Mouse (Mus musculus) intestine, embryonic 16.5 days (tissue): Measurements from ENCODE around the gene Mreg. TPM values are rescaled to one million over a fixed set of nuclear protein-coding genes. Genes with fewer than 3 reads are reported as not detected.
A peak's percentile ranks its signal among the peaks of the same experiment; 100 is the strongest.
"Not testable (repeated sequence)": the region's sequence is repeated elsewhere in the genome, so short reads cannot be mapped to it uniquely, and the experiment has no call there.

Experiments used
- ATAC-seq: fragments of 200-750 bp; cut with Nextera tagmentation; 2 replicates; pipeline ENCODE4 v1.8.0; 2017; ENCODE audit warnings: moderate TSS enrichment, moderate library complexity
- H3K27ac ChIP-seq: fragments of 300-500 bp; sonication (generic); 2 replicates; pipeline ENCODE4 v1.5.1; 2014; ENCODE audit warnings: mild to moderate bottlenecking, low read length
- H3K27me3 ChIP-seq: fragments of 300-500 bp; sonication (generic); replicated peaks from 2 replicates; pipeline ENCODE4 v1.6.1; 2014; ENCODE audit warnings: low read length, control low read depth, mixed read lengths; ENCODE audit not compliant: control insufficient read depth, insufficient read depth
- H3K36me3 ChIP-seq: fragments of 300-500 bp; sonication (generic); 2 replicates; pipeline ENCODE4 v1.6.1; 2014; ENCODE audit warnings: low read length, control low read depth; ENCODE audit not compliant: control insufficient read depth, insufficient read depth
- H3K4me1 ChIP-seq: fragments of 300-500 bp; sonication (generic); 2 replicates; pipeline ENCODE4 v1.6.1; 2014; ENCODE audit warnings: low read length, control low read depth, mixed read lengths; ENCODE audit not compliant: control insufficient read depth, insufficient read depth
- H3K4me2 ChIP-seq: fragments of 300-500 bp; sonication (generic); 2 replicates; pipeline ENCODE4 v1.6.1; 2014; ENCODE audit warnings: low read depth, low read length, control low read depth
- H3K4me3 ChIP-seq: fragments of 300-500 bp; sonication (generic); 2 replicates; pipeline ENCODE4 v1.5.1; 2014; ENCODE audit warnings: mild to moderate bottlenecking, low read length
- H3K9ac ChIP-seq: fragments of 300-500 bp; sonication (generic); 2 replicates; pipeline ENCODE4 v1.6.1; 2014; ENCODE audit warnings: low read depth, low read length
- H3K9me3 ChIP-seq: fragments of 300-500 bp; sonication (generic); 2 replicates; pipeline ENCODE4 v1.6.1; 2016; ENCODE audit warnings: low read length, control low read depth; ENCODE audit not compliant: control insufficient read depth
- WGBS: fragments of 180-500 bp; shearing (Covaris S2); extraction: QIAGEN DNeasy Blood & Tissue Kit; methylation state at CpG from one replicate; pipeline ENCODE4 v1.1.7; 2014; 5-methylcytosine and 5-hydroxymethylcytosine counted together
- polyA plus RNA-seq: library from polyadenylated mRNA; unstranded; fragments of >200 nt; fragmentation: Nextera tagmentation; extraction: Ambion mirVana; gene quantifications from 2 replicates; pipeline ENCODE4 v1.2.1, GENCODE M21; 2015

The Mreg gene
- polyA plus RNA-seq, 1 experiment from 2014 or later, result 7.5 TPM

DNA sequence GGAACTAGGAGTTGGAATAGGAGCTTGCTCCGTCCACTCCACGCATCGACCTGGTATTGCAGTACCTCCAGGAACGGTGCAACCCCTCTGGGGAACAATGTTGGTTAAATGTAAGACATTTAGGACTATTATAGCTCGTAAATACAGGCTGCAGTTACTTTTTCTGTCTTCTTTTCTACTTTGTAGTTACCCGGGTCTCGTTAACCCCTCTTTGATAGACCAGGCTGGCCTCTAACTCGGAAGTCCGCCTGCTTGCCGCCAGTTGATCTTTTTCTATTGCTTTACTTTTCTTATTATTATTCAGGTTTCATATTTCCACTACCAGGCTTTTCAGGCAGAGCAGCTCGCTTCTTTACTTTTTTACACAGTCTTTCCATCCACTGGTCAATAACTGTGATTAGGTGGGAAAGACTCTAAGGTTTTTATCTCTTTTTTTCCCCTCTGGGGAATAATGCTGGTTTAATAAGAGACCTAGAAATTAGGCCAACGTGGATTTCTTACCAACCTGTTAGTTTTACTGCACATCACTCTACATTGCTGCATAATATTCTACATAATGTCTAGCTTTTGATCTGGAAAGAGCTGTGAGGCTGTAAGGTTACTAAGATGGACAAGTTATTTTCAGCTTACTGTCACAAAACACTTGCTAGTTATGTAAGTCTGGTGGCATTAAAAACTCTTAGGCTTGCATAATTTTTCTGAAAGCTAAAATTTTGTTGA is 32.4 kb upstream of the Mreg start:
- ATAC-seq, result no peak; the same call in 1 of the 2 replicates
- Histone ChIP-seq H3K9me3 (no peaks in the 10 kb centered on the region), H3K27ac (peak overlapping the region; percentile 97), H3K27me3 (no peaks in the 10 kb centered on the region), H3K4me3 (peak overlapping the region; percentile 53; the same call in 1 of the 2 replicates), H3K9ac (0 out of 2 replicates have a peak overlapping the region, but pooled peaks have one; percentile 86), H3K4me2 (peak overlapping the region; percentile 81; the same call in 1 of the 2 replicates), H3K36me3 (no peaks in the 10 kb centered on the region), H3K4me1 (no peaks in the 10 kb centered on the region)
- under 1% methylated on average over 12 of the region's 12 CpGs for WGBS

DNA sequence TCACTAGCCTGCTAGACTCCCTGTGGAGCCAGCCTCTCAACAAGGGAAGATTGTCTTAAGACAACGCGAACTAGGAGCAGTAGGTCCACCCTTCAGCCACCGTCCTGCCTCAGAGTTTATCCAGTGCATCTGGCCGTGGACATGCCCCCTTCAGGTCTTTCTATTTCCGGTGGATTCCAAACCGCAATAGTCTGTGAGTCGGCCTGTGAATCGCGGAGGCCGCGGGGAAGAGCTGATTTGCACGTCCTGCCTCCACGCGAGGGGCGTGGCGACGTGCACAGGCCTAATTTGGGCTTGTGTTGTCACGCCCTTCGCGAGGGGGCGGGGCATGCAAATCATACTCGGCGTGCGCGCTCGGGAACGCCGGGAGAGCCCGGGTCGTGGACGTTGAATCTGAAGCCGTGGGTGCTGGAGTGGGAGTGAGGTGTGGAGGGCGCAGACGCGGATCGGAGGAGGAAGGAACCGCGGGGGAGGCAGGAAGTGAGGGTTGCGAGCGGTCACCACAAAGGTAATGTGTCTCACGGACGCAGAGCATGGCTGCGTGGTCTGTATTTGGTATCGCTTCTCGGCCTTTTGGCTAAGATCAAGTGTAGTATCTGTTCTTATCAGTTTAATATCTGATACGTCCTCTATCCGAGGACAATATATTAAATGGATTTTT is 31.7 kb upstream of the Mreg start:
- WGBS, result under 1% methylated on average over 47 of the region's 47 CpGs
- Histone ChIP-seq H3K9ac (peak overlapping the region; percentile 86), H3K4me1 (no peaks in the 10 kb centered on the region), H3K4me2 (peak overlapping the region; percentile 81), H3K27ac (peak overlapping the region; percentile 97), H3K9me3 (no peaks in the 10 kb centered on the region), H3K27me3 (no peaks in the 10 kb centered on the region), H3K4me3 (peak overlapping the region; percentile 53), H3K36me3 (no peaks in the 10 kb centered on the region)
- peak; percentile 94 for ATAC-seq

GRCm38 (mm10) chr1:72242581-72243143 is 30.6 kb upstream of the Mreg start:
- Histone ChIP-seq H3K27me3 (no peaks in the 10 kb centered on the region), H3K4me3 (no peak overlapping the region), H3K27ac (no peak overlapping the region), H3K4me1 (0 out of 2 replicates have a peak, but pooled peaks cover 4% of the 10 kb centered on the region), H3K9me3 (no peaks in the 10 kb centered on the region), H3K36me3 (no peaks in the 10 kb centered on the region), H3K9ac (no peak overlapping the region), H3K4me2 (no peak overlapping the region)
- no peak for ATAC-seq
- 92% methylated on average over 5 of the region's 5 CpGs for WGBS

- not testable (repeated sequence) for H3K4me1 ChIP-seq, H3K9me3 ChIP-seq, H3K27ac ChIP-seq, H3K4me3 ChIP-seq, H3K27me3 ChIP-seq, ATAC-seq, H3K9ac ChIP-seq, H3K4me2 ChIP-seq, H3K36me3 ChIP-seq
- WGBS, result 81% methylated on average over 3 of the region's 3 CpGs
Measured at GRCm38 (mm10) chr1:72239113-72239512, 27.0 kb upstream of the Mreg start.

- Histone ChIP-seq H3K27me3 (no peaks in the 10 kb centered on the region), H3K9ac (no peak overlapping the region), H3K9me3 (no peaks in the 10 kb centered on the region), H3K27ac (no peak overlapping the region), H3K36me3 (no peaks in the 10 kb centered on the region), H3K4me3 (no peak overlapping the region), H3K4me2 (no peak overlapping the region), H3K4me1 (0 out of 2 replicates have a peak, but pooled peaks cover 8% of the 10 kb centered on the region)
- 69% methylated on average over 10 of the region's 10 CpGs for WGBS
- no peak for ATAC-seq
Measured at GRCm38 (mm10) chr1:72238016-72238580, 26.0 kb upstream of the Mreg start.

DNA sequence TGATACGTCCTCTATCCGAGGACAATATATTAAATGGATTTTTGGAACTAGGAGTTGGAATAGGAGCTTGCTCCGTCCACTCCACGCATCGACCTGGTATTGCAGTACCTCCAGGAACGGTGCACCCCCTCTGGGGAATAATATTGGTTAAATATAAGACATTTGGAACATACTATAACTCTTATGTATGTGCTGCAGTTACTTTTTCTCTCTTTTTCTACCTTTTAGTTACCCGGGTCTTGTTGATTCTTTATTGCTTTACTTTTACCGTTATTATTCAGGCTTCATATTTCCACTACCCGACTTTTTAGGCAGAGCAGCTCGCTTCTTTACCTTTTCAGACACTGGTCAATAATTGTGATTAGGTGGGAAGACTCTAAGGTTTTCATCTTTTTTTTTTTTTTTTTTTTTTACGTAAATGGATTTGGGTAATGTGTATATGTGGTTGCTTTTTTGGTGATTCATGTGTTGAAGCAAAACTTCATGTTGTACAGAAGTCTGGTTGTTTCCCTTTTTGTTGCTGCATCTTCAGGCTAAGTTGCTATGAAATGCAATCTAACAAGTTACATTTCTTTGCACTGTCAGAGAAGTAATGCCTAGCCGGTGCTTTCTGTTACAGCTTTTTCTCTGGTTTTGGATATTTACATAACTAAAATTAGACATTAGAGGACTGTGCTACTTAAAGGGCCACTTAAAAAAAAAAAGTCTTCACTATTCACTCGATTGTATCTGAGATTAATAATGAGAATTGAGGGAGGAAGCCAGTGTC is 25.1 kb upstream of the Mreg start:
- H3K4me1 ChIP-seq, result 0 out of 2 replicates have a peak, but pooled peaks cover 8% of the 10 kb centered on the region
- H3K4me2 ChIP-seq, result peak overlapping the region; percentile 30
- H3K4me3 ChIP-seq, result 0 out of 2 replicates have a peak overlapping the region, but pooled peaks have one; percentile 12
- H3K9ac ChIP-seq, result no peak overlapping the region
- H3K36me3 ChIP-seq, result no peaks in the 10 kb centered on the region
- 6% methylated on average over 11 of the region's 13 CpGs for WGBS
- ATAC-seq, result peak; percentile 81
- no peaks in the 10 kb centered on the region for H3K9me3 ChIP-seq
- H3K27ac ChIP-seq, result no peak overlapping the region
- no peaks in the 10 kb centered on the region for H3K27me3 ChIP-seq

DNA sequence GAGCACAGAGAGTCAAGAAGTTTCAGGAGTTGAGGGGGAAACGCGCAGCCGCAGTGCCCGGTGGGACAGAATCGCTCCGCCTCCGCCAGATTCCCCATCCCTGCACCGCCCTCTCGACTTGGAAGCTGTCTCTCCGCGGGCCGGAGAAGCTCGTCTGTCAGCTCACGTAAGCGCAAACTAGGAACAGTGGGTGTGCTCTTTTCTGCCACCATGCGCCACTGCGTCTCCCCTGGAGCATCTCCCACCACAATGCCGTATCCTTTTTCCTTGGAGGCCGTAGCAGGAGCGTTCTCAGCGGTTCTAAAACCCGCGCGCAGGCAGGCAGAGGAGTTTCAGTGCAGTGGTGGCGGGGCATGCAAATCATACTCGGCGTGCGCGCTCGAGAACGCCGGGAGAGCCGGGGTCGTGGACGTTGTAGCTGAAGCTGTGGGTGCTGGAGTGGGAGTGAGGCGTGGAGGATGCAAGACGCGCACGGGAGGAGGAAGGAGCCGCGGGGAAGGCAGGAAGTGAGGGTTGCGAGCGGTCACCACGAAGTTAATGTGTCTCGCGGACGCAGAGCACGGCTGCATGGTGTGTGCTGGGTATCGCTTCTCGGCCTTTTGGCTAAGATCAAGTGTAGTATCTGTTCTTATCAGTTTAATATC is 24.4 kb upstream of the Mreg start:
- H3K4me2 ChIP-seq, result peak overlapping the region; percentile 72
- ATAC-seq, result peak; percentile 91
- WGBS, result 0% methylated on average over 35 of the region's 50 CpGs
- not testable (repeated sequence) for H3K27me3 ChIP-seq, H3K36me3 ChIP-seq, H3K9me3 ChIP-seq, H3K4me1 ChIP-seq
- H3K4me3 ChIP-seq, result peak overlapping the region; percentile 68
- peak overlapping the region; percentile 84 for H3K27ac ChIP-seq
- peak overlapping the region; percentile 72 for H3K9ac ChIP-seq

DNA sequence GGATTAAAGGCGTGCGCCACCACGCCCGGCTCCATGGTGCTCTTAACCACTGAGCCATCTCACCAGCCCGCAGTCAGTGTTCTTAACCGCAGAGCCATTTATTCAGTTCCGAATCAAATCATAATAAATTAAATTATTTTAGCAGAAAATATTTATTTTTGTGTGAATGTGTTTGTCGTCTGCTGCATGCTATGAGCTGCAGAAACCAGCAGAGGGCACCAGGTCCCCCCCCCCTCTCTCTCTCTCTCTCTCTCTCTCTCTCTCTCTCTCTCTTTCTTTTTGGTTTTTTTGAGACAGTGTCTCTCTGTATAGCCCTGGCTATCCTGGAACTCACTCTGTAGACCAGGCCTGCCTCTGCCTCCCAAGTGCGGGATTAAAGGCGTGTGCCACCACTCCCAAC is 20.5 kb upstream of the Mreg start:
- H3K9ac ChIP-seq, H3K27ac ChIP-seq, H3K36me3 ChIP-seq, H3K9me3 ChIP-seq, H3K27me3 ChIP-seq, ATAC-seq, H3K4me2 ChIP-seq, H3K4me3 ChIP-seq, H3K4me1 ChIP-seq: not testable (repeated sequence)
- 74% methylated on average over 10 of the region's 10 CpGs for WGBS
